Mouse (Mus musculus) adrenal gland, postnatal 36 days (tissue): ENCODE measurements around the gene Tmtc2. TPM values are rescaled to one million over a fixed set of nuclear protein-coding genes. Genes with fewer than 3 reads are reported as not detected.

Experiments
- DNase-seq, 2 experiments: peaks; one replicate each; pipeline ENCODE4 v3.0.0; 2021; ENCODE audit warnings: mixed read lengths in 1 of 2
- total RNA-seq, 2 experiments: library from RNA; stranded (reverse); gene quantifications; 2 replicates each; pipeline ENCODE4 v1.2.3; 2021

The Tmtc2 gene
- total RNA-seq, 2 experiments from 2014 or later = 5.4 to 7.2 TPM

GRCm38 (mm10) chr10:105168443-105169102, 405.7 kb downstream of the Tmtc2 start:
- DNase-seq = no peak

GRCm38 (mm10) chr10:105165291-105165690, 409.0 kb downstream of the Tmtc2 start:
- DNase-seq = no peak

- no peak for DNase-seq
Observed at GRCm38 (mm10) chr10:105153789-105154188, 420.5 kb downstream of the Tmtc2 start.

GRCm38 (mm10) chr10:105144382-105144781, 429.9 kb downstream of the Tmtc2 start:
- no peak for DNase-seq

- DNase-seq = no peak
Observed at GRCm38 (mm10) chr10:105142201-105142600, 432.1 kb downstream of the Tmtc2 start.
